Mouse (Mus musculus): ENCODE data around the gene Il17rd.

- TF ChIP-seq POLR2A (IDR thresholded peaks at IDR 0.05; ENCODE audit: low read depth, low read length) (no peak), CTCF (IDR thresholded peaks at IDR 0.05; ENCODE audit: extremely low read depth, insufficient read length, insufficient replicate concordance, low read depth, low read length) (no peak)
Measured at GRCm38 (mm10) chr14:27115991-27116390, 77.2 kb downstream of the Il17rd start.

All from small intestine, adult 2 months (tissue).